Mouse (Mus musculus): ENCODE measurements around the gene Gm44596. TPM values are rescaled to one million over a fixed set of nuclear protein-coding genes. Genes with fewer than 3 reads are reported as not detected.

Gene Gm44596
- total and polyA plus RNA-seq, 2 experiments from 2014 or later: not detected

GRCm38 (mm10) chr6:128429826-128430225, 54.5 kb downstream of the Gm44596 start:
- Histone ChIP-seq H3K4me1 (ENCODE audit: control insufficient read depth, insufficient read depth) (peaks cover 15% of the 10 kb centered on the region), H3K27ac (ENCODE audit: low read depth) (no peak overlapping the region), H3K36me3 (replicated peaks; ENCODE audit: control insufficient read depth, insufficient read depth, low read length) (peaks cover 64% of the 10 kb centered on the region), H3K27me3 (ENCODE audit: control insufficient read depth, insufficient read depth, low read length) (no peaks in the 10 kb centered on the region), H3K4me2 (ENCODE audit: low read depth, low read length) (no peak overlapping the region), H3K9ac (replicated peaks; ENCODE audit: low read depth, low read length) (no peak overlapping the region), H3K4me3 (ENCODE audit: low read depth, low read length) (no peak overlapping the region), H3K9me3 (replicated peaks; ENCODE audit: control insufficient read depth, low read length) (no peaks in the 10 kb centered on the region)
- 59% methylated on average over 6 of the region's 6 CpGs for WGBS
- ATAC-seq (ENCODE audit: insufficient read depth, low read depth) (no peak), DNase-seq (ENCODE audit: low spot score) (no peak)
- TF ChIP-seq EP300 (IDR thresholded peaks at IDR 0.05; ENCODE audit: low read depth): no peak

DNA sequence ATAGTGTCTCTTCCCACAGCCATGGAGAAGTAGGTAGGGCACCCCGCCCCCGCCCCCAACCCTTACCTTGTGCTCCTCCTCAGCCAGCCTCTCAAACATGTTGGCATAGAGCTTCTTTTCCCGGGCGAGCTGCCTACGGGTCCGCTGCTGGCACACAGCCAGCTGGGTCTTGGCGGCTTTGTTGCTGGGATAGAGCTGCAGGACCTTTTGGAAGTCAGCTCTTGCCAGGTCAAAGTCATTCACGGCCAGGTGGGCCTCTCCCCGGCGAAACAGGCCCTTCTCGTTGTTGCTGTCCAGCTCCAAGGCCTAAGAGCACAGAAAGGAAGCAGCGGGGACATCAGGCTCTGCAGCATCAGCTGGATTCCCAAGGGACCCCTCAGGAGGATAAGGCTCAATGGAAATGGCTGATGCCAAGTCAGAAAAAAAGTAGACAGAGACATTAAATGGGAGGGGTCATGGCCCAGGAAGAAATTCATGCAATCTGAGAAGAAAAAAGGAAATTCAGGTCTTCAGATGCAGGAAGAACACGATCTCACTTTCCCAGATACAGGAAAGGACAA, 57.1 kb downstream of the Gm44596 start:
- WGBS: 38% methylated on average over 13 of the region's 13 CpGs
- TF ChIP-seq CTCF (IDR thresholded peaks at IDR 0.05; ENCODE audit: low read depth): no peak
- TF ChIP-seq EP300 (IDR thresholded peaks at IDR 0.05; ENCODE audit: low read depth): no peak
- ATAC-seq (ENCODE audit: insufficient read depth, low read depth): no peak
- no peak overlapping the region for H3K4me3 ChIP-seq (ENCODE audit: low read depth, low read length)
- no peak overlapping the region for H3K9ac ChIP-seq (replicated peaks; ENCODE audit: low read depth, low read length)
- no peak overlapping the region for H3K27ac ChIP-seq (ENCODE audit: low read depth)
- H3K4me1 ChIP-seq (ENCODE audit: control insufficient read depth, insufficient read depth): peaks cover 40% of the 10 kb centered on the region
- DNase-seq (ENCODE audit: low spot score): no peak
- H3K4me2 ChIP-seq (ENCODE audit: low read depth, low read length): no peak overlapping the region
- no peaks in the 10 kb centered on the region for H3K27me3 ChIP-seq (ENCODE audit: control insufficient read depth, insufficient read depth, low read length)
- no peaks in the 10 kb centered on the region for H3K9me3 ChIP-seq (replicated peaks; ENCODE audit: control insufficient read depth, low read length)
- peaks cover 71% of the 10 kb centered on the region for H3K36me3 ChIP-seq (replicated peaks; ENCODE audit: control insufficient read depth, insufficient read depth, low read length)

DNA sequence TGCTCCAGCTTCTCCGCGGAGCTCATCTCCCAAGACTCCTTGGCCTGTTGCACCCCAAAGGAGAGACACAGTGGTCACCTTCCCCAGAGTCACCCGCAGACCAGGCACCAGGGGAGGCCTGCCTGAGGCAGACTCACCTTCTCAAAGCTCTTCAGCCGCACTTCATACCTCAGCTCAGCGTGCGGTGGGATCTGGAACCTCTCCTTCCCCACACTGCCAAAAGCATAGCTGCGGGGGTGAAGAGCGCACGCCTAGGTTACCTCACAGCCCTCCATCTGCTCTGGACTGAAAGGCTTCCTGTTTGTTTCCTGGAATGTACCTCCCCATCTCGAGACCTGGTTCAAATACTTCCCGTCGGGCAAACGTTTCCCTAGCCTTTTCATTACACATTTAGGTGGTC, 58.3 kb downstream of the Gm44596 start:
- no peaks in the 10 kb centered on the region for H3K9me3 ChIP-seq (replicated peaks; ENCODE audit: control insufficient read depth, low read length)
- no peak for DNase-seq (ENCODE audit: low spot score)
- ATAC-seq (ENCODE audit: insufficient read depth, low read depth): no peak
- H3K4me1 ChIP-seq (ENCODE audit: control insufficient read depth, insufficient read depth): peaks cover 40% of the 10 kb centered on the region
- H3K9ac ChIP-seq (replicated peaks; ENCODE audit: low read depth, low read length): no peak overlapping the region
- no peaks in the 10 kb centered on the region for H3K27me3 ChIP-seq (ENCODE audit: control insufficient read depth, insufficient read depth, low read length)
- no peak for TF ChIP-seq EP300 (IDR thresholded peaks at IDR 0.05; ENCODE audit: low read depth)
- no peak for TF ChIP-seq CTCF (IDR thresholded peaks at IDR 0.05; ENCODE audit: low read depth)
- no peak overlapping the region for H3K4me2 ChIP-seq (ENCODE audit: low read depth, low read length)
- H3K36me3 ChIP-seq (replicated peaks; ENCODE audit: control insufficient read depth, insufficient read depth, low read length): peaks cover 68% of the 10 kb centered on the region
- WGBS: 88% methylated on average over 13 of the region's 13 CpGs
- no peak overlapping the region for H3K4me3 ChIP-seq (ENCODE audit: low read depth, low read length)
- no peak overlapping the region for H3K27ac ChIP-seq (ENCODE audit: low read depth)

- ATAC-seq (ENCODE audit: insufficient read depth, low read depth) (peak; percentile 33; the same call in 1 of the 2 replicates), DNase-seq (ENCODE audit: low spot score) (peak; percentile 86)
- 6% methylated on average over 5 of the region's 5 CpGs for WGBS
- H3K27ac ChIP-seq (ENCODE audit: low read depth): peak overlapping the region; percentile 61
- no peaks in the 10 kb centered on the region for H3K9me3 ChIP-seq (replicated peaks; ENCODE audit: control insufficient read depth, low read length)
- H3K36me3 ChIP-seq (replicated peaks; ENCODE audit: control insufficient read depth, insufficient read depth, low read length): peaks cover 50% of the 10 kb centered on the region
- TF ChIP-seq EP300 (IDR thresholded peaks at IDR 0.05; ENCODE audit: low read depth): no peak
- no peak for TF ChIP-seq CTCF (IDR thresholded peaks at IDR 0.05; ENCODE audit: low read depth)
- no peak overlapping the region for H3K4me2 ChIP-seq (ENCODE audit: low read depth, low read length)
- H3K27me3 ChIP-seq (ENCODE audit: control insufficient read depth, insufficient read depth, low read length): no peaks in the 10 kb centered on the region
- H3K4me3 ChIP-seq (ENCODE audit: low read depth, low read length): no peak overlapping the region
- no peak overlapping the region for H3K9ac ChIP-seq (replicated peaks; ENCODE audit: low read depth, low read length)
- peaks cover 47% of the 10 kb centered on the region for H3K4me1 ChIP-seq (ENCODE audit: control insufficient read depth, insufficient read depth)
These were observed 60.2 kb downstream of the Gm44596 start for GRCm38 (mm10) chr6:128435474-128435873.

- Histone ChIP-seq H3K9ac (replicated peaks; ENCODE audit: low read depth, low read length) (0 out of 2 replicates have a peak overlapping the region, but pooled peaks have one; percentile 82), H3K4me2 (ENCODE audit: low read depth, low read length) (peak overlapping the region; percentile 90), H3K4me1 (ENCODE audit: control insufficient read depth, insufficient read depth) (peaks cover 47% of the 10 kb centered on the region), H3K9me3 (replicated peaks; ENCODE audit: control insufficient read depth, low read length) (no peaks in the 10 kb centered on the region), H3K36me3 (replicated peaks; ENCODE audit: control insufficient read depth, insufficient read depth, low read length) (peaks cover 41% of the 10 kb centered on the region), H3K4me3 (ENCODE audit: low read depth, low read length) (no peak overlapping the region), H3K27ac (ENCODE audit: low read depth) (no peak overlapping the region), H3K27me3 (ENCODE audit: control insufficient read depth, insufficient read depth, low read length) (no peaks in the 10 kb centered on the region)
- ATAC-seq (ENCODE audit: insufficient read depth, low read depth) (no peak), DNase-seq (ENCODE audit: low spot score) (no peak)
- no peak for TF ChIP-seq EP300 (IDR thresholded peaks at IDR 0.05; ENCODE audit: low read depth)
- TF ChIP-seq CTCF (IDR thresholded peaks at IDR 0.05; ENCODE audit: low read depth): no peak
- WGBS: 79% methylated on average over 8 of the region's 8 CpGs
These were observed 61.2 kb downstream of the Gm44596 start for GRCm38 (mm10) chr6:128436356-128437005.

Measured in heart, postnatal 0 days (tissue).